Mouse (Mus musculus): ENCODE data around the gene Susd1.

DNA sequence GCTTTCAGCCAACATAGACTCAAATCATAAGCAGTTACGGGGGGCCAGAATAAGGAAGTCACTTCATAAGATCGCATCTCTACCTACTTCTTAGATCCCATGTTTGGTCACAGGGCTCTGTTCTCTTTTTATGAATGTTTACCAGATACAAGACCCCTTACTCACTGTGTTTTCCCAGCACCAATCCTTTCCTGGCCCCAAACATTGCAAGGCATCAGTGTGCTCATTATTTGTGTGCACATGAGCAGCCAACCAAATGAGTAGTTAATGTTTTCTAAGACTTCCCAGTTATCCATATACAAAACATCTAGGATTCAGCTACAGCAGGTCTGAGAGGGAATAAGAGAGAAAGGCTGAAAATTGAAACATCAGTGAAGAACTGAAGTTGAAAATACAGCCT lies 44.3 kb downstream of the Susd1 start:
- TF ChIP-seq POLR2A (IDR thresholded peaks at IDR 0.05; ENCODE audit: low read depth, low read length) (no peak), CTCF (IDR thresholded peaks at IDR 0.05; ENCODE audit: extremely low read depth, insufficient read depth, insufficient read length, insufficient replicate concordance) (no peak)

Data from spleen, adult 2 months (tissue).